Mouse (Mus musculus): ENCODE data around the gene Rbbp6. TPM values are rescaled to one million over a fixed set of nuclear protein-coding genes. Genes with fewer than 3 reads are reported as not detected.

The Rbbp6 gene
- polyA plus RNA-seq, 1 experiment, result 54.5 TPM

GRCm38 (mm10) chr7:122939181-122939580, 26.3 kb upstream of the Rbbp6 start:
- Histone ChIP-seq H3K27ac (ENCODE audit: insufficient read depth, low read length) (no peak overlapping the region), H3K4me3 (replicated peaks; ENCODE audit: insufficient read depth, low read depth, low read length) (no peak overlapping the region), H3K27me3 (ENCODE audit: control insufficient read depth, insufficient read depth, low read length) (no peaks in the 10 kb centered on the region), H3K4me1 (ENCODE audit: control insufficient read depth, insufficient read depth, low read length) (no peaks in the 10 kb centered on the region)
- 95% methylated on average over 3 of the region's 3 CpGs for WGBS
- TF ChIP-seq POLR2A (IDR thresholded peaks at IDR 0.05; ENCODE audit: borderline replicate concordance, insufficient read depth, low read length), result no peak
- no peak for TF ChIP-seq CTCF (IDR thresholded peaks at IDR 0.05; ENCODE audit: borderline replicate concordance, insufficient read depth, low read depth, low read length)
- DNase-seq, result no peak

- Histone ChIP-seq H3K27me3 (ENCODE audit: control insufficient read depth, insufficient read depth, low read length) (no peaks in the 10 kb centered on the region), H3K4me1 (ENCODE audit: control insufficient read depth, insufficient read depth, low read length) (no peaks in the 10 kb centered on the region), H3K4me3 (replicated peaks; ENCODE audit: insufficient read depth, low read depth, low read length) (no peak overlapping the region), H3K27ac (ENCODE audit: insufficient read depth, low read length) (no peak overlapping the region)
- 14% methylated on average over 12 of the region's 12 CpGs for WGBS
- TF ChIP-seq POLR2A (IDR thresholded peaks at IDR 0.05; ENCODE audit: borderline replicate concordance, insufficient read depth, low read length), result no peak
- TF ChIP-seq CTCF (IDR thresholded peaks at IDR 0.05; ENCODE audit: borderline replicate concordance, insufficient read depth, low read depth, low read length), result no peak
- no peak for DNase-seq
Measured at GRCm38 (mm10) chr7:122940371-122941075, 25.0 kb upstream of the Rbbp6 start.

- H3K4me3 ChIP-seq (replicated peaks; ENCODE audit: insufficient read depth, low read depth, low read length), result no peak overlapping the region
- WGBS, result 91% methylated on average over 8 of the region's 8 CpGs
- H3K27ac ChIP-seq (ENCODE audit: insufficient read depth, low read length), result no peak overlapping the region
- no peaks in the 10 kb centered on the region for H3K4me1 ChIP-seq (ENCODE audit: control insufficient read depth, insufficient read depth, low read length)
- no peaks in the 10 kb centered on the region for H3K27me3 ChIP-seq (ENCODE audit: control insufficient read depth, insufficient read depth, low read length)
- no peak for TF ChIP-seq CTCF (IDR thresholded peaks at IDR 0.05; ENCODE audit: borderline replicate concordance, insufficient read depth, low read depth, low read length)
- no peak for TF ChIP-seq POLR2A (IDR thresholded peaks at IDR 0.05; ENCODE audit: borderline replicate concordance, insufficient read depth, low read length)
- no peak for DNase-seq
Measured at GRCm38 (mm10) chr7:122942111-122942510, 23.4 kb upstream of the Rbbp6 start.

GRCm38 (mm10) chr7:122945149-122945548, 20.3 kb upstream of the Rbbp6 start:
- Histone ChIP-seq H3K4me1 (ENCODE audit: control insufficient read depth, insufficient read depth, low read length) (no peaks in the 10 kb centered on the region), H3K27me3 (ENCODE audit: control insufficient read depth, insufficient read depth, low read length) (no peaks in the 10 kb centered on the region), H3K4me3 (replicated peaks; ENCODE audit: insufficient read depth, low read depth, low read length) (no peak overlapping the region), H3K27ac (ENCODE audit: insufficient read depth, low read length) (no peak overlapping the region)
- WGBS, result 0% methylated on average over 1 of the region's 1 CpGs
- peak; percentile 72 to 78 for DNase-seq
- TF ChIP-seq CTCF (IDR thresholded peaks at IDR 0.05; ENCODE audit: borderline replicate concordance, insufficient read depth, low read depth, low read length) (peak; percentile 61), POLR2A (IDR thresholded peaks at IDR 0.05; ENCODE audit: borderline replicate concordance, insufficient read depth, low read length) (no peak)

- no peak for TF ChIP-seq CTCF (IDR thresholded peaks at IDR 0.05; ENCODE audit: borderline replicate concordance, insufficient read depth, low read depth, low read length)
- TF ChIP-seq POLR2A (IDR thresholded peaks at IDR 0.05; ENCODE audit: borderline replicate concordance, insufficient read depth, low read length), result no peak
- Histone ChIP-seq H3K27me3 (ENCODE audit: control insufficient read depth, insufficient read depth, low read length) (no peaks in the 10 kb centered on the region), H3K4me1 (ENCODE audit: control insufficient read depth, insufficient read depth, low read length) (no peaks in the 10 kb centered on the region), H3K4me3 (replicated peaks; ENCODE audit: insufficient read depth, low read depth, low read length) (no peak overlapping the region), H3K27ac (ENCODE audit: insufficient read depth, low read length) (no peak overlapping the region)
- 87% methylated on average over 3 of the region's 3 CpGs for WGBS
- no peak for DNase-seq
Measured at GRCm38 (mm10) chr7:122949268-122949667, 16.2 kb upstream of the Rbbp6 start.

GRCm38 (mm10) chr7:122951464-122951863, 14.0 kb upstream of the Rbbp6 start:
- H3K4me3 ChIP-seq (replicated peaks; ENCODE audit: insufficient read depth, low read depth, low read length), result no peak overlapping the region
- no peak overlapping the region for H3K27ac ChIP-seq (ENCODE audit: insufficient read depth, low read length)
- WGBS, result 79% methylated on average over 4 of the region's 4 CpGs
- DNase-seq, result no peak
- no peaks in the 10 kb centered on the region for H3K4me1 ChIP-seq (ENCODE audit: control insufficient read depth, insufficient read depth, low read length)
- TF ChIP-seq POLR2A (IDR thresholded peaks at IDR 0.05; ENCODE audit: borderline replicate concordance, insufficient read depth, low read length) (no peak), CTCF (IDR thresholded peaks at IDR 0.05; ENCODE audit: borderline replicate concordance, insufficient read depth, low read depth, low read length) (no peak)
- H3K27me3 ChIP-seq (ENCODE audit: control insufficient read depth, insufficient read depth, low read length), result no peaks in the 10 kb centered on the region

- Histone ChIP-seq H3K4me3 (replicated peaks; ENCODE audit: insufficient read depth, low read depth, low read length) (no peak overlapping the region), H3K27ac (ENCODE audit: insufficient read depth, low read length) (no peak overlapping the region), H3K4me1 (ENCODE audit: control insufficient read depth, insufficient read depth, low read length) (no peaks in the 10 kb centered on the region), H3K27me3 (ENCODE audit: control insufficient read depth, insufficient read depth, low read length) (no peaks in the 10 kb centered on the region)
- WGBS, result 62% methylated on average over 6 of the region's 6 CpGs
- TF ChIP-seq POLR2A (IDR thresholded peaks at IDR 0.05; ENCODE audit: borderline replicate concordance, insufficient read depth, low read length), result no peak
- TF ChIP-seq CTCF (IDR thresholded peaks at IDR 0.05; ENCODE audit: borderline replicate concordance, insufficient read depth, low read depth, low read length), result no peak
- DNase-seq, result peak in 1 of 2 experiments; percentile 25
Measured at GRCm38 (mm10) chr7:122952066-122952465, 13.4 kb upstream of the Rbbp6 start.

GRCm38 (mm10) chr7:122954451-122955225, 10.8 kb upstream of the Rbbp6 start:
- H3K27ac ChIP-seq (ENCODE audit: insufficient read depth, low read length), result no peak overlapping the region
- DNase-seq, result no peak
- H3K4me1 ChIP-seq (ENCODE audit: control insufficient read depth, insufficient read depth, low read length), result no peaks in the 10 kb centered on the region
- no peak overlapping the region for H3K4me3 ChIP-seq (replicated peaks; ENCODE audit: insufficient read depth, low read depth, low read length)
- no peak for TF ChIP-seq POLR2A (IDR thresholded peaks at IDR 0.05; ENCODE audit: borderline replicate concordance, insufficient read depth, low read length)
- TF ChIP-seq CTCF (IDR thresholded peaks at IDR 0.05; ENCODE audit: borderline replicate concordance, insufficient read depth, low read depth, low read length), result no peak
- H3K27me3 ChIP-seq (ENCODE audit: control insufficient read depth, insufficient read depth, low read length), result no peaks in the 10 kb centered on the region
- 76% methylated on average over 11 of the region's 11 CpGs for WGBS

Measured in cerebellum, adult 2 months (tissue).